ENCODE assay signal across 21 mouse cellular contexts in the genomic region with DNA sequence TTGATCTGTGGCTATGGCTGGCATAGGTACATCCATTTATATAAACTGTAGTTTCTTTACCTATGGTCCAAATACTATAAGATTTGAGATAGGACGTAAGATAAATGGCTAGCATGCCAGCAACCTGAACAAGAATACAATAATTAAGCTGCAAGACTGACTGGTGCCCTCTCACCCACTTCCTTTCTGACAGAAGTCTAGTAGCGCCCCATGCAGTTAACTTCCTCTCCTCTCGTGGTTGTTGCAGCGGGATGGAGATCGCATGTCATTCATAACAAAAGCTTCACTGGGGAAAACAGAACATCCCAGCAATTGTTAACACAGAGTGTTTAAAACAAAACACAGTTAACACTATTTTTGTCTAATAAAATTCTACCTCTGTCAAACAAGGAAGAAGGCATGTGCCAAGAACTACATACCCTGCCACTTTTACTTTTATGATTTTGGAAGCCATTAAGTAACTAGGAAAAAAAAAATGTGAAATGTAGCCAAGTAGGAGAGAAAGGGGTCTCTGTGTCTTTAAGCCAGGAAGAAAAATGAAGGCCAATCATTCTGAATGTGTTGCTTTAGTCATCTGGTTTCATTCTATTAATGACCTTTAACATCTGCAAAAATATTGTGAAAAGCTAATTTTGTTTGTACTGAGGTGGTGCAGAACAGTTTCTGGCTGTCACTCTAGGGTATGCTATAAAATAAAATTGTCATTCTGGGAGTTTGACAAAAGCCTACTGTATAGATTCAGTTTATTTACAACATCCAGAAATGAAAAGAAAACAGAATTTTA.
DNase-seq lines count a peak whose midpoint lies in the region; ATAC-seq lines count a peak whose summit lies in the region.
"Had no signal": no experiment of that assay in that cellular context is flagged by ENCODE, and none has a peak within 500 bp of the region (broad histone marks: within the 10 kb centered on the region; RNA-seq: fewer than 3 reads in every experiment).

No protein-coding gene starts in this region.

- ATAC-seq in embryonic facial prominence, embryonic 11.5 days (replicated peaks; ENCODE audit: insufficient number of reproducible peaks, low FRiP score, low TSS enrichment, low read depth) = no peak
- ATAC-seq: forebrain, embryonic 14.5 days; intestine, embryonic 15.5 days had no signal

- no peaks in the 10 kb centered on the region for H3K27me3 ChIP-seq in embryonic facial prominence, embryonic 11.5 days (ENCODE audit: control insufficient read depth, insufficient read depth, low read length)
- no peaks in the 10 kb centered on the region for H3K27me3 ChIP-seq in embryonic facial prominence, embryonic 10.5 days (replicated peaks; ENCODE audit: low read depth, poor library complexity, severe bottlenecking)
- H3K27me3 ChIP-seq: embryonic facial prominence, embryonic 12.5 days; intestine, embryonic 15.5 days; liver, embryonic 13.5 days; lung, embryonic 15.5 days; neural tube, embryonic 12.5 days had no signal

- no peak overlapping the region for H3K9ac ChIP-seq in embryonic facial prominence, embryonic 11.5 days (replicated peaks; ENCODE audit: low read length)
- H3K9ac ChIP-seq: embryonic facial prominence, embryonic 12.5 days; intestine, embryonic 15.5 days; liver, embryonic 13.5 days; lung, embryonic 15.5 days; neural tube, embryonic 12.5 days had no signal

- H3K36me3 ChIP-seq in embryonic facial prominence, embryonic 11.5 days (replicated peaks; ENCODE audit: control insufficient read depth, insufficient read depth, low read depth, low read length) = no peaks in the 10 kb centered on the region
- no peaks in the 10 kb centered on the region for H3K36me3 ChIP-seq in embryonic facial prominence, embryonic 10.5 days (replicated peaks)
- H3K36me3 ChIP-seq: embryonic facial prominence, embryonic 12.5 days; intestine, embryonic 15.5 days; liver, embryonic 13.5 days; lung, embryonic 15.5 days; midbrain, embryonic 10.5 days; neural tube, embryonic 12.5 days had no signal

- DNase-seq in embryonic facial prominence, embryonic 11.5 days (ENCODE audit: low spot score) = peak; percentile 21
- no peak for DNase-seq in embryonic facial prominence, embryonic 10.5 days (ENCODE audit: low spot score)
- DNase-seq in thymus, postnatal 25 days = peak; percentile 4
- DNase-seq in thymus, postnatal 36 days = no peak
- DNase-seq in induced T-regulatory cell, adult 2 months (ENCODE audit: low read depth) = peak; percentile 28
- DNase-seq in naive thymus-derived CD4-positive, alpha-beta T cell, adult 2 months (ENCODE audit: low read depth) = peak; percentile 38
- DNase-seq in cerebellum, postnatal 10 days = no peak
- no peak for DNase-seq in right cerebral cortex, postnatal 10 days (ENCODE audit: low spot score in 2 of 2)
- DNase-seq: adrenal gland, postnatal 10 days; cerebellum, adult 9-11 months; gastrocnemius, postnatal 14 days; kidney, postnatal 10 days; liver, embryonic 13.5 days had no signal

- no peak overlapping the region for H3K27ac ChIP-seq in embryonic facial prominence, embryonic 11.5 days (replicated peaks; ENCODE audit: low read depth, low read length)
- no peak overlapping the region for H3K27ac ChIP-seq in embryonic facial prominence, embryonic 10.5 days (replicated peaks)
- H3K27ac ChIP-seq: embryonic facial prominence, embryonic 12.5 days; intestine, embryonic 15.5 days; layer of hippocampus, adult 2 months; liver, embryonic 13.5 days; lung, embryonic 15.5 days; macrophage; midbrain, embryonic 10.5 days; neural tube, embryonic 12.5 days had no signal

- no peaks in the 10 kb centered on the region for H3K4me1 ChIP-seq in embryonic facial prominence, embryonic 11.5 days (ENCODE audit: control insufficient read depth, insufficient read depth, low read length)
- 0 out of 2 replicates have a peak, but pooled peaks cover 3% of the 10 kb centered on the region for H3K4me1 ChIP-seq in embryonic facial prominence, embryonic 10.5 days
- H3K4me1 ChIP-seq: embryonic facial prominence, embryonic 12.5 days; intestine, embryonic 15.5 days; liver, embryonic 13.5 days; lung, embryonic 15.5 days; midbrain, embryonic 10.5 days; neural tube, embryonic 12.5 days had no signal

- no peak overlapping the region for H3K4me3 ChIP-seq in embryonic facial prominence, embryonic 11.5 days (ENCODE audit: low read depth, low read length)
- H3K4me3 ChIP-seq in embryonic facial prominence, embryonic 10.5 days = no peak overlapping the region
- H3K4me3 ChIP-seq: embryonic facial prominence, embryonic 12.5 days; intestine, embryonic 15.5 days; layer of hippocampus, adult 2 months; liver, embryonic 13.5 days; lung, embryonic 15.5 days; midbrain, embryonic 10.5 days; neural tube, embryonic 12.5 days had no signal

- no peak overlapping the region for H3K4me2 ChIP-seq in embryonic facial prominence, embryonic 11.5 days (ENCODE audit: low read depth, low read length)
- H3K4me2 ChIP-seq: embryonic facial prominence, embryonic 12.5 days; intestine, embryonic 15.5 days; liver, embryonic 13.5 days; lung, embryonic 15.5 days; neural tube, embryonic 12.5 days had no signal

- WGBS in embryonic facial prominence, embryonic 11.5 days = 53% methylated on average over 5 of the region's 5 CpGs
- 55% methylated on average over 5 of the region's 5 CpGs for WGBS in embryonic facial prominence, embryonic 10.5 days

- H3K9me3 ChIP-seq in embryonic facial prominence, embryonic 11.5 days (replicated peaks; ENCODE audit: control insufficient read depth, low read length) = no peaks in the 10 kb centered on the region
- no peaks in the 10 kb centered on the region for H3K9me3 ChIP-seq in embryonic facial prominence, embryonic 10.5 days
- H3K9me3 ChIP-seq: embryonic facial prominence, embryonic 12.5 days; intestine, embryonic 15.5 days; liver, embryonic 13.5 days; lung, embryonic 15.5 days; midbrain, embryonic 10.5 days; neural tube, embryonic 12.5 days had no signal

Comparison
In these comparisons a context has a peak if more than half of its experiments do, and no peak if none do; other contexts are left out.
1. DNase-seq: peak in embryonic facial prominence, embryonic 11.5 days (single experiment), thymus, postnatal 25 days (single experiment), induced T-regulatory cell, adult 2 months (single experiment) and naive thymus-derived CD4-positive, alpha-beta T cell, adult 2 months (single experiment); none in embryonic facial prominence, embryonic 10.5 days (single experiment), thymus, postnatal 36 days (0 of 2), cerebellum, postnatal 10 days (0 of 2) and right cerebral cortex, postnatal 10 days (0 of 2).